Mouse (Mus musculus) erythroblast, embryonic 14.5 days (primary cell): ENCODE measurements around the gene Sf3a3.

Source experiments
- GATA1 ChIP-seq: IDR thresholded peaks from 2 replicates; pipeline ENCODE4 v1.6.1; 2012; ENCODE audit warnings: low read length, inconsistent platforms, mixed read lengths
- TAL1 ChIP-seq: IDR thresholded peaks from 3 replicates; pipeline ENCODE4 v1.6.1; 2012; ENCODE audit warnings: low read length, inconsistent platforms, mixed read lengths

GRCm38 (mm10) chr4:124685897-124686402, 28.6 kb upstream of the Sf3a3 start:
- TF ChIP-seq GATA1 (no peak), TAL1 (no peak)
